Mouse (Mus musculus) liver, postnatal 0 days (tissue): Measurements from ENCODE around the gene Plxnd1. TPM values are rescaled to one million over a fixed set of nuclear protein-coding genes. Genes with fewer than 3 reads are reported as not detected.

Experiments used
- ATAC-seq: fragments of 200-750 bp; cut with Nextera tagmentation; 2 replicates; pipeline ENCODE4 v1.8.0; 2017; ENCODE audit warnings: mild to moderate bottlenecking, moderate library complexity
- DNase-seq: peaks from one replicate; pipeline ENCODE4 v3.0.0-alpha.2; 2016
- H3K27ac ChIP-seq: fragments of 300-500 bp; sonication (generic); 2 replicates; pipeline ENCODE4 v1.5.1; 2014; ENCODE audit warnings: antibody characterized with exemption, moderate library complexity, mild to moderate bottlenecking, low read depth
- H3K27me3 ChIP-seq: fragments of 300-500 bp; sonication (generic); 2 replicates; pipeline ENCODE4 v1.6.1; 2014; ENCODE audit warnings: low read length, control low read depth, mixed read lengths; ENCODE audit not compliant: insufficient read depth
- H3K36me3 ChIP-seq: fragments of 300-500 bp; sonication (generic); replicated peaks from 2 replicates; pipeline ENCODE4 v1.6.1; 2014; ENCODE audit warnings: mild to moderate bottlenecking, control low read depth, low read length, moderate library complexity, mixed read lengths; ENCODE audit not compliant: insufficient read depth
- H3K4me1 ChIP-seq: fragments of 300-500 bp; sonication (generic); 2 replicates; pipeline ENCODE4 v1.6.1; 2014; ENCODE audit warnings: antibody characterized with exemption, mild to moderate bottlenecking, control low read depth; ENCODE audit not compliant: insufficient read depth
- H3K4me2 ChIP-seq: fragments of 300-500 bp; sonication (generic); 2 replicates; pipeline ENCODE4 v1.6.1; 2014; ENCODE audit warnings: low read depth, mild to moderate bottlenecking, low read length, moderate library complexity, mixed read lengths
- H3K4me3 ChIP-seq: fragments of 300-500 bp; sonication (generic); 2 replicates; pipeline ENCODE4 v1.5.1; 2014; ENCODE audit warnings: low read depth, low read length
- H3K9ac ChIP-seq: fragments of 300-500 bp; sonication (generic); replicated peaks from 2 replicates; pipeline ENCODE4 v1.6.1; 2014; ENCODE audit warnings: mild to moderate bottlenecking, moderate library complexity
- H3K9me3 ChIP-seq: fragments of 300-500 bp; sonication (generic); 2 replicates; pipeline ENCODE4 v1.6.1; 2016; ENCODE audit warnings: mild to moderate bottlenecking, control low read depth, low read length, mixed read lengths
- CTCF ChIP-seq: sonication (generic); IDR thresholded peaks from 2 replicates; pipeline ENCODE4 v1.5.1; 2016; ENCODE audit warnings: antibody characterized with exemption, low read depth
- EP300 ChIP-seq: IDR thresholded peaks from 2 replicates; pipeline ENCODE4 v1.6.1; 2016; ENCODE audit warnings: antibody characterized with exemption, low read depth, mild to moderate bottlenecking
- WGBS: fragments of 180-500 bp; shearing (Covaris S2); extraction: QIAGEN DNeasy Blood & Tissue Kit; methylation state at CpG from one replicate; pipeline ENCODE4 v1.1.7; 2014; ENCODE audit not compliant: insufficient replicate concordance; 5-methylcytosine and 5-hydroxymethylcytosine counted together
- polyA plus RNA-seq: library from polyadenylated mRNA; unstranded; fragments of >200 nt; fragmentation: Nextera tagmentation; extraction: Ambion mirVana; gene quantifications from 2 replicates; pipeline ENCODE4 v1.2.1, GENCODE M21; 2015

Gene Plxnd1
- polyA plus RNA-seq, 1 experiment from 2014 or later, result 8.7 TPM

DNA sequence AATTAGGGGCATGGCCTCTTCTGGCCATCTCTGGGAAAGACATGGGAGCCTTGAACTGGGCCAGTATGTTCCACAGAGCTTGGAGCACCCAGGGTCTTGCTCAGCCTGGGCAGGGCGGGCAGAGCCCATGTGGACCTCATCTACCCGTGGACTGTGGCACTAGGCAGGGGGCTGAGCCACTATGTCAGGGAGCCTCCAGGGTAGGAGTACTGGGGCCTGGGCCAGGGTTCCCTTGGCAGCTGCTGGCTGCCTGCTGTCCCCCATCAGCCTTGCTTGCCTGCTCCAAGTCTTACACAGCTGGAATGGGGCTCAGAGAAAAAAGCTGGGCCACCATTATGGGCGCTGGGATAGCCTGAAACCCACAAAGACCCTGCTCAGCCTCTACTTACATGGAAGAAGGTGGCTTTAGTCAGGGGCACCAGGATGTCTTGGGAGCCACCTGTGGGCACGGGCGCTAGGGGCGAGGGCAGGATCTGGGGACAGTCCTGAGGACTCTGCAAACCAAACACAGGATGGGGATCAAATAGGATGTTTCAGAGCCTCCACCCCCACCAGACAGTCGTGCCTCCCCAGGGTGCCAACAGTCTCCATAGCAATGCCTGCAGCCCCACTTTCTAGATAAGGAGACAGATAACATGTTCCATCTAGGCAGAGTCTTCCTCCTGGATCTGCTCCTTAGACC, 22.6 kb downstream of the Plxnd1 start:
- no peak overlapping the region for H3K27ac ChIP-seq
- H3K36me3 ChIP-seq, result no peaks in the 10 kb centered on the region; the same call in none of the 2 replicates
- H3K4me3 ChIP-seq, result no peak overlapping the region
- H3K4me1 ChIP-seq, result peaks cover 15% of the 10 kb centered on the region
- 71% methylated on average over 7 of the region's 7 CpGs for WGBS
- TF ChIP-seq CTCF (no peak), EP300 (no peak)
- DNase-seq (no peak), ATAC-seq (no peak)
- H3K27me3 ChIP-seq, result no peaks in the 10 kb centered on the region
- no peak overlapping the region for H3K9ac ChIP-seq
- H3K9me3 ChIP-seq, result no peaks in the 10 kb centered on the region
- no peak overlapping the region for H3K4me2 ChIP-seq

GRCm38 (mm10) chr6:115971273-115972060, 23.3 kb downstream of the Plxnd1 start:
- no peaks in the 10 kb centered on the region for H3K9me3 ChIP-seq
- no peak for TF ChIP-seq CTCF
- no peak for TF ChIP-seq EP300
- DNase-seq (no peak), ATAC-seq (no peak)
- H3K4me1 ChIP-seq, result peaks cover 15% of the 10 kb centered on the region
- H3K9ac ChIP-seq, result no peak overlapping the region
- no peak overlapping the region for H3K4me2 ChIP-seq
- H3K27ac ChIP-seq, result peak overlapping the region; percentile 16; the same call in 1 of the 2 replicates
- peaks cover 3% of the 10 kb centered on the region; the same call in 1 of the 2 replicates for H3K36me3 ChIP-seq
- H3K27me3 ChIP-seq, result no peaks in the 10 kb centered on the region
- WGBS, result 51% methylated on average over 13 of the region's 13 CpGs
- H3K4me3 ChIP-seq, result no peak overlapping the region

GRCm38 (mm10) chr6:115969952-115970351, 24.9 kb downstream of the Plxnd1 start:
- DNase-seq, result peak; percentile 60
- Histone ChIP-seq H3K4me2 (no peak overlapping the region), H3K9me3 (no peaks in the 10 kb centered on the region), H3K4me1 (peaks cover 13% of the 10 kb centered on the region), H3K36me3 (peaks cover 4% of the 10 kb centered on the region; the same call in 1 of the 2 replicates), H3K4me3 (no peak overlapping the region), H3K9ac (no peak overlapping the region), H3K27ac (no peak overlapping the region; the same call in 1 of the 2 replicates), H3K27me3 (no peaks in the 10 kb centered on the region)
- WGBS, result 62% methylated on average over 4 of the region's 6 CpGs
- ATAC-seq, result peak; percentile 35; the same call in 1 of the 2 replicates
- TF ChIP-seq EP300 (no peak), CTCF (0 out of 2 replicates have a peak, but pooled peaks have one; percentile 13)

DNA sequence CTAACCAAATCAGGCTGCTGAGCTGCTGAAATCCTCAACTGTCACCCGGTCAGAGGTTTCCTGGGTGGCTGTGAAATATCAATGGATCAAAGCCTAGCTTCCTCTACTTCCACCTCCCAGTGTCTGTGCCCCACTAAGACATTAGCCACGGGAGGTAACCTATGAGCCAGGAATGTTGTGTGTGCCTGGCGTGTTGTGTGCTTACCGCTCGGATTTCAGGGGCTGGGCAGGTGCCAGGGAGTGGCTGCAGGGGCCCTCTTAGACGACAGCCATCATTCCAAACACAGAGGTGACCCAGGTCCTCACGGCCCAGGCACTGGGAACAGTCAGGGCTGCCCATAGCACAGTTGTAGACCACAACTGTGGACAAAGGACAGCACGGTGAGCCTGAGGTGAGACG, 25.7 kb downstream of the Plxnd1 start:
- Histone ChIP-seq H3K9me3 (no peaks in the 10 kb centered on the region), H3K4me3 (no peak overlapping the region), H3K9ac (no peak overlapping the region), H3K4me2 (no peak overlapping the region), H3K4me1 (peaks cover 13% of the 10 kb centered on the region), H3K36me3 (peaks cover 4% of the 10 kb centered on the region; the same call in 1 of the 2 replicates), H3K27me3 (no peaks in the 10 kb centered on the region), H3K27ac (no peak overlapping the region)
- ATAC-seq (no peak), DNase-seq (no peak)
- TF ChIP-seq EP300 (no peak), CTCF (no peak)
- WGBS, result 73% methylated on average over 9 of the region's 9 CpGs

DNA sequence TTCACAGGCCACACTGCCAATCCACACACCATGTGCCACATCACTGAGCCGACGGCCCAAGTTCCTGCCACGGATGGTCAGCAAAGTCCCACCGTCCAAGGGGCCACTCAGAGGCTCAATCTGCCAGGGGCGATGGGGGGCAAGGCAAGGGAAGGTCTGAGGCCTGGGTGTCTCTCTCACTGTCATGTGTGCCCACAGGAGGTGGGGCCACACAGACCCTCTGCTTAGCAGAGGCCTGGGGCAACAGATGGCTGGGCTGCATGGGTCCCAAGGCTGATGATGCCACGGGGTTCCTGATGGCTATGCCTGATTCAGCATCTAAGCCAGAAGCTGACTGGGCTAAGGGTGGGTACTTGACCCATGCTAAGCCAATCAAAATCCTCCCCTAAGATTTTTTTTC, 26.1 kb downstream of the Plxnd1 start:
- ATAC-seq (no peak), DNase-seq (no peak)
- Histone ChIP-seq H3K36me3 (peaks cover 4% of the 10 kb centered on the region; the same call in 1 of the 2 replicates), H3K27ac (no peak overlapping the region), H3K4me1 (peaks cover 13% of the 10 kb centered on the region), H3K27me3 (no peaks in the 10 kb centered on the region), H3K9me3 (no peaks in the 10 kb centered on the region), H3K4me2 (no peak overlapping the region), H3K4me3 (no peak overlapping the region), H3K9ac (no peak overlapping the region)
- TF ChIP-seq EP300 (no peak), CTCF (no peak)
- 76% methylated on average over 6 of the region's 6 CpGs for WGBS

GRCm38 (mm10) chr6:115968086-115968485, 26.7 kb downstream of the Plxnd1 start:
- Histone ChIP-seq H3K27ac (no peak overlapping the region), H3K36me3 (peaks cover 4% of the 10 kb centered on the region; the same call in 1 of the 2 replicates), H3K4me1 (peaks cover 13% of the 10 kb centered on the region), H3K9me3 (no peaks in the 10 kb centered on the region), H3K4me3 (no peak overlapping the region), H3K4me2 (no peak overlapping the region), H3K9ac (no peak overlapping the region), H3K27me3 (no peaks in the 10 kb centered on the region)
- DNase-seq (no peak), ATAC-seq (no peak)
- TF ChIP-seq CTCF (no peak), EP300 (no peak)
- WGBS, result 79% methylated on average over 5 of the region's 5 CpGs
